Mouse (Mus musculus) ovary, adult 18-20 months (tissue): ENCODE results near the gene Pole4.

ENCODE experiments used
- DNase-seq: peaks from one replicate; pipeline ENCODE4 v3.0.0; 2022; ENCODE audit warnings: low spot score, mixed read lengths

The Pole4 gene

GRCm38 (mm10) chr6:82705221-82705620 lies at the start of gene Pole4:
Pole4 (minus strand) TSS chr6:82705365.
- no peak for DNase-seq

GRCm38 (mm10) chr6:82754769-82755168 lies 49.6 kb upstream of the Pole4 start:
- DNase-seq = no peak

- no peak for DNase-seq
Observed at GRCm38 (mm10) chr6:82753638-82754361, 48.6 kb upstream of the Pole4 start.

GRCm38 (mm10) chr6:82753061-82753460 lies 47.9 kb upstream of the Pole4 start:
- DNase-seq = peak; percentile 23

GRCm38 (mm10) chr6:82751791-82752190 lies 46.6 kb upstream of the Pole4 start:
- DNase-seq = no peak

- peak; percentile 50 for DNase-seq
Observed at GRCm38 (mm10) chr6:82751031-82751430, 45.9 kb upstream of the Pole4 start.

- DNase-seq = no peak
Observed at GRCm38 (mm10) chr6:82750063-82750462, 44.9 kb upstream of the Pole4 start.

GRCm38 (mm10) chr6:82748106-82748672 lies 43.0 kb upstream of the Pole4 start:
- DNase-seq = no peak

- DNase-seq = no peak
Observed at GRCm38 (mm10) chr6:82747085-82747484, 41.9 kb upstream of the Pole4 start.

- DNase-seq = no peak
Observed at GRCm38 (mm10) chr6:82744553-82744952, 39.4 kb upstream of the Pole4 start.

- DNase-seq = no peak
Observed at GRCm38 (mm10) chr6:82741518-82741880, 36.3 kb upstream of the Pole4 start.

GRCm38 (mm10) chr6:82740868-82741517 lies 35.8 kb upstream of the Pole4 start:
- peak; percentile 70 for DNase-seq

- no peak for DNase-seq
Observed at GRCm38 (mm10) chr6:82740269-82740668, 35.1 kb upstream of the Pole4 start.

- no peak for DNase-seq
Observed at GRCm38 (mm10) chr6:82737634-82738540, 32.7 kb upstream of the Pole4 start.

GRCm38 (mm10) chr6:82736626-82737600 lies 31.7 kb upstream of the Pole4 start:
- DNase-seq = no peak

GRCm38 (mm10) chr6:82735347-82735746 lies 30.2 kb upstream of the Pole4 start:
- DNase-seq = no peak

- no peak for DNase-seq
Observed at GRCm38 (mm10) chr6:82728635-82729034, 23.5 kb upstream of the Pole4 start.

GRCm38 (mm10) chr6:82727206-82727605 lies 22.0 kb upstream of the Pole4 start:
- DNase-seq = no peak

- no peak for DNase-seq
Observed at GRCm38 (mm10) chr6:82723321-82723720, 18.2 kb upstream of the Pole4 start.

GRCm38 (mm10) chr6:82716126-82716525 lies 11.0 kb upstream of the Pole4 start:
- no peak for DNase-seq

GRCm38 (mm10) chr6:82715653-82716052 lies 10.5 kb upstream of the Pole4 start:
- DNase-seq = no peak
